Mouse (Mus musculus): ENCODE data around the gene Tbc1d30.

- TF ChIP-seq CTCF (IDR thresholded peaks at IDR 0.05; ENCODE audit: low read depth), result no peak
- no peak for TF ChIP-seq EP300 (optimal IDR thresholded peaks at IDR 0.05)
Observed at GRCm38 (mm10) chr10:121386347-121386746, 35.3 kb upstream of the Tbc1d30 start.
